Mouse (Mus musculus): ENCODE results near the gene Lgals3.

Lgals3 gene

GRCm38 (mm10) chr14:47422466-47422865 lies 54.9 kb downstream of the Lgals3 start:
- no peak for DNase-seq (ENCODE audit: low spot score in 2 of 2)

DNA sequence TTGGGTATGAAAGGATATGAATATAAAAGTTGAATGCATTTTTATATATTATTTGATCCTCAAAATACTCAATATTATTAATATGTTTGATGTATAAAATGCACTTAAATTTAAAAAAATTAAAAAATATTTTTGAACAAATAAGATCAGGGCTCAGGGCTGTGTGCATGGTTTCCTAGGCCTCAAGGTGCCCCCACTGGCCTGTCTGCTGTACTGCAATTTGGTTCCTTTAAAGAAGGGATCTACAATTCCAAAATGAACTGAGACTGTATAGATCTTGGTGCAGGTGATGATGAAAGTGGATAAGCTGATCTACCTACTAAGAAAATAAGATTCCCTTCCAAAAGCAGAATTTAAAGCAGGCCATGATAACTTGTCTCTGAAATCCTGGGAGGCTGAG lies 65.4 kb downstream of the Lgals3 start:
- no peak for DNase-seq (ENCODE audit: low spot score in 2 of 2)

Measured in heart, adult 9 months (tissue).